Mouse (Mus musculus): ENCODE measurements around the gene Parp11.

DNA sequence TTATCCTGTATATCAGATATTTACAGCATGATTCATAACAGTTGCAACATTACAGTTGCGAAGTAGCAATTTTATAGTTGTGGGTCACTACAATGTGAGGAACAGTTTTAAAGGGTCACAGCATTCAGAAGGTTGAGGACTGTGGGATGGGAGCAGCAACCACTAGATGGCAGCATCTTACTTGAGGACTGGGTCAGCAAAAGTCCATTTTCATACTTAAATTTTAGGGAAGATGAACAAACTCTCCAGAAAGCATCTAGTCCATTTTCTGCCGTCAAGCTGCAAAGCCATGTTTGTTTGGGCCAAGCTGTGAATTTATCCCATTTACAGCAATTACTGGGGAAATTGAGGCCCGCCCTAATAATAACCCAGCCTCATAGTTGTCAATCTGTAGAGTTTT is 55.9 kb downstream of the Parp11 start:
- no peak for TF ChIP-seq USF2 (conservative IDR thresholded peaks at IDR 0.05; ENCODE audit: low read depth, low read length)
- no peak for TF ChIP-seq TCF12 (IDR thresholded peaks at IDR 0.05; ENCODE audit: low read depth, low read length)
- TF ChIP-seq CTCF (conservative IDR thresholded peaks at IDR 0.05 in 1 of 2, IDR thresholded peaks at IDR 0.05 in 1 of 2; ENCODE audit: low read depth in 2 of 2, low read length in 2 of 2) = peak; percentile 66 to 81

Measured in CH12.LX (cell line).